Mouse (Mus musculus): ENCODE data around the gene Tmem211. TPM values are rescaled to one million over a fixed set of nuclear protein-coding genes. Genes with fewer than 3 reads are reported as not detected.

Tmem211 gene
- polyA plus RNA-seq, 1 experiment, result 0.07 TPM

DNA sequence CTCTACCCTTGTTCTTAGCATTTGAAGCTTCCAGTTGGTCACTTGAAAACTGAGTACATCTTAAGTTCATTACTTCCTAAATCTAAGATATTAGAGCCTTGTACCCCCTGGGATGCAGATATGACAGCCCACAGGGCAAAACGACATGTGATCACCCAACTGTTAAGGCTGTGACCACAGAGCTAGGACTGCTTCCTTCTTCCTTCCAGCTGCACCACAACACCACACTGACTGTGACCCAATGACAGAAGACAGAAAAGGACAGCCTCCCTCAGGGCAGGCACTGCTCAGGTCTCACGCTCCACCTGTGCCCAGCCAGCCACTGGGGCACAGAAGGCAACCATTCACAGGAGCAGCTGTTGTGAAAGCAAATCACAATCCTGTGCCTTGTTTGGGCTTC, 57.0 kb downstream of the Tmem211 start:
- no peak for TF ChIP-seq POLR2A (IDR thresholded peaks at IDR 0.05; ENCODE audit: borderline replicate concordance, extremely low read depth, insufficient read depth, insufficient read length, poor library complexity, severe bottlenecking)
- TF ChIP-seq CTCF (IDR thresholded peaks at IDR 0.05; ENCODE audit: borderline replicate concordance, extremely low read depth, insufficient read depth, insufficient read length), result no peak

DNA sequence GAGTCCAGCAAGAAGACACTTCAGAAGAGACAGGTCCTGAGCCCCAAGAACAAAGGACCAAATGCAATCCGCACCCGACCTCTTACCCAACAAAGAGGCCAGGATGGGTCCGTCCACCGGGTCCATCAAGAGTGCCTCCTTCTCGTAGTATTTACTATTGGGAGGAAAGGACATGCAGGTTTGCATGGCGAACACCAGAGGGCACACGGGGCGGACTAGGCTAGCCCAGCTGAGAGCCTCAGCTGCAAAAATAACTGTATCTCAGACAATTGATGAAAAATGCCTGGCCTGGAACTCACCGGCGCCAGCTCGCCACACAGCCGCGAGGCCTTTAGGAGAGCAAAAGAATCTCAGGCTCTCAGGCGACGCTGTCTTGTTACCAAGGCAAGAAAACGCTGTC, 58.8 kb downstream of the Tmem211 start:
- peak; percentile 32 for DNase-seq (ENCODE audit: low read depth)
- no peak for TF ChIP-seq POLR2A (IDR thresholded peaks at IDR 0.05; ENCODE audit: borderline replicate concordance, extremely low read depth, insufficient read depth, insufficient read length, poor library complexity, severe bottlenecking)
- TF ChIP-seq CTCF (IDR thresholded peaks at IDR 0.05; ENCODE audit: borderline replicate concordance, extremely low read depth, insufficient read depth, insufficient read length), result peak; percentile 18; the same call in 1 of the 2 replicates

More for the DNA sequence above, 57.0 kb downstream of the Tmem211 start:
- no peak for DNase-seq (ENCODE audit: low read depth)

DNA sequence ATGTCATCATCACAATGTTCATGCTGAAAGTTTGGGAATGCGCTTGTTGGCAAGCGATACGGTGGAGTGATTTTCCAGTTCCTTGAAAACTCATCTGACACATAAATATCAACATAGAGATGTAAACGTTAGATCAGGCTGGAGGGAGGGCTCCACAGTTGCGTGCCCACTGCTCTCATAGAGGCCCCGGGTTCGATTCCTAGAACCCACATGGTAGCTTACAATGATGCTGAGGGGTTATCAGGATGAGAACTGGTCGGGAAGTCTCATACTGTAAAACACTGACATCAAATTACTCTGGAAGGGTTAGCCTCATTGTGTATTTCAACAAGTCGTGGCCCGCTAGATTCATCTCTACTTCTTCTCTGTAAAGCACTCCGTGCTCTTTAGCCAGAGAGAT, 59.3 kb downstream of the Tmem211 start:
- TF ChIP-seq POLR2A (IDR thresholded peaks at IDR 0.05; ENCODE audit: borderline replicate concordance, extremely low read depth, insufficient read depth, insufficient read length, poor library complexity, severe bottlenecking), result no peak
- no peak for DNase-seq (ENCODE audit: low read depth)

GRCm38 (mm10) chr5:113286591-113287520, 60.1 kb downstream of the Tmem211 start:
- TF ChIP-seq POLR2A (IDR thresholded peaks at IDR 0.05; ENCODE audit: borderline replicate concordance, extremely low read depth, insufficient read depth, insufficient read length, poor library complexity, severe bottlenecking), result no peak
- TF ChIP-seq CTCF (IDR thresholded peaks at IDR 0.05; ENCODE audit: borderline replicate concordance, extremely low read depth, insufficient read depth, insufficient read length), result peak; percentile 87
- DNase-seq (ENCODE audit: low read depth), result peak; percentile 56

- TF ChIP-seq CTCF (IDR thresholded peaks at IDR 0.05; ENCODE audit: borderline replicate concordance, extremely low read depth, insufficient read depth, insufficient read length) (no peak), POLR2A (IDR thresholded peaks at IDR 0.05; ENCODE audit: borderline replicate concordance, extremely low read depth, insufficient read depth, insufficient read length, poor library complexity, severe bottlenecking) (no peak)
- DNase-seq (ENCODE audit: low read depth), result no peak
These were observed 61.1 kb downstream of the Tmem211 start for GRCm38 (mm10) chr5:113287762-113288161.

DNA sequence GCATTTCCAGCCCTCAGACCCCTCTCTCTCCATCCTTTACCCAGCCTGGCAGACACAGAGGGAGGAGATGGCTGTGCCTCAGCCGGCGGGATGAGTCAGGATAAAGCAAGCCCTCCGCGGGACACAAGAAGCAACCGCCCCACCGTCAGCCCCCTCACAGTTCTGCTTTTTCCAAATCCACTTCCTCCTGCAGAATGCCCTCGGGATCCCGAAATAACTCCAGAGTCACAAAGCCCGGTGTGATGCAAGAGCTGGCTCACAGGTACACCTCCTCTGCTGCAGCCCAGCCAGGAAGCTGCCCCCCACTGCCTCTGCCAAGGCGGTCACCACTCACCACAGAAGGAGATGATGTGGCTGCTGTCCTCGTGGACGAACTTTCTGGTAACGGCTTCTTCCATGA, 61.8 kb downstream of the Tmem211 start:
- DNase-seq (ENCODE audit: low read depth), result no peak
- TF ChIP-seq POLR2A (IDR thresholded peaks at IDR 0.05; ENCODE audit: borderline replicate concordance, extremely low read depth, insufficient read depth, insufficient read length, poor library complexity, severe bottlenecking) (no peak), CTCF (IDR thresholded peaks at IDR 0.05; ENCODE audit: borderline replicate concordance, extremely low read depth, insufficient read depth, insufficient read length) (no peak)

Other genes with a start within 250 kb of the Tmem211 start
- gene Grk3, start 211.1 kb upstream of the Tmem211 start, polyA plus RNA-seq (2012; rRNA removed), result 13.1 and 26.0 TPM in 2 replicates
- not detected in 2 replicates for gene Crybb2, start 156.8 kb upstream of the Tmem211 start, polyA plus RNA-seq (2012; rRNA removed)
- gene Crybb3, start 145.3 kb upstream of the Tmem211 start, polyA plus RNA-seq (2012; rRNA removed), result 2.3 and 2.4 TPM in 2 replicates
- gene 2900026A02Rik, start 5.7 kb upstream of the Tmem211 start, polyA plus RNA-seq (2012; rRNA removed), result 6.0 and 8.6 TPM in 2 replicates
- gene Sgsm1, start 83.9 kb downstream of the Tmem211 start, polyA plus RNA-seq (2012; rRNA removed), result 31.2 and 36.1 TPM in 2 replicates
- not detected in 2 replicates for gene Aym1, start 130.4 kb downstream of the Tmem211 start, polyA plus RNA-seq (2012; rRNA removed)

All from brain, embryonic 14.5 days (tissue).